Mouse (Mus musculus) olfactory bulb, adult 2 months (tissue): ENCODE measurements around the gene Ppp2r3a.

Source experiments
- CTCF ChIP-seq: fragments of 200-500 bp; IDR thresholded peaks from 2 replicates; pipeline ENCODE4 v1.5.1; 2012; ENCODE audit warnings: low read depth, mild to moderate bottlenecking, low read length, moderate library complexity; ENCODE audit not compliant: insufficient read depth
- POLR2A ChIP-seq: fragments of 200-500 bp; IDR thresholded peaks from 2 replicates; pipeline ENCODE4 v1.6.1; 2012; ENCODE audit warnings: mild to moderate bottlenecking, low read depth, low read length, moderate library complexity; ENCODE audit not compliant: insufficient read depth

DNA sequence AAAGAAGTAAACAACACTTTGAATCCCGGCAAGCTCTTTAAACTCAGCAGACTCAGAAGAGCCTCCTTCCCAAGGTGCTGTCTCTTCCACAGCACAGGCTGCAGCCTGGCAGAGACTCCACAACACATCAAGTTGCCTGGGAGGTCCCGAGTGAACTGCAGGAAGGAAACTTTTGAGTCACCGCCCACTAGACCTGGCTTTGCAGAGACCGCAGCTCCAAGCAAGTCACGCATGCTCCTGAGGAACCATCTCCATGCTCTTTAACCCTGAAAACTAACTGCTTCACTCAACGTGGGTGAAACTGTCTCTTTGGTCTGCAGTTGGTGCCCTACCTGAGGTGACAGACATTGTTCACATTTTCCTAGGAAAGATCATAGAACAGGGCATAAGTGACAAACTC lies 19.6 kb downstream of the Ppp2r3a start:
- TF ChIP-seq CTCF (no peak), POLR2A (no peak)
